Mouse (Mus musculus) retina, adult 2 months (tissue): ENCODE data around the gene Srsf5.
"Not testable (repeated sequence)": the region's sequence is repeated elsewhere in the genome, so short reads cannot be mapped to it uniquely, and the experiment has no call there.

Experiments used
- DNase-seq: peaks from one replicate; pipeline ENCODE4 v3.0.0-alpha.2; 2012; ENCODE audit warnings: low read depth, low spot score

Gene Srsf5

GRCm38 (mm10) chr12:80945334-80945995, at the start of gene Srsf5:
Srsf5 (plus strand) TSS chr12:80945504.
- peak; percentile 95 for DNase-seq

DNA sequence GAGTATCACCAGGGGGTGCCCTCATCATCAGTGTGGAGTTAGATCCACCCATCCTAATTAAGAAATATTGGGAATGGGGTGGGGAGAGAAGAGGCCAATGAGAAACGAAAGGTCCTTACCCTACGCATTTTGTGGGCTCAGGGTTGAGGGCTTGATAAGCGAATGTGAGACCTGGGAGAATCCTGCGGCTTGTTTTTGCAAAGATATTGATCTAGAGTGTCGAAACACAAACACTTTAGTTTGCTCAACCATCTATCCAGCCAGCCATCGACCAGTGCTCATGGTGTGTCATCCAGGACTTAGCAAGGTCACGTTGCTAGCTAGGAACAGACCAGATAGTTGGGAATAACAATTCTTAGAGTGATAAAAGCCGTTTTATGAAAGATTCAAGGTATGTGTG, 35.7 kb upstream of the Srsf5 start:
- no peak for DNase-seq

DNA sequence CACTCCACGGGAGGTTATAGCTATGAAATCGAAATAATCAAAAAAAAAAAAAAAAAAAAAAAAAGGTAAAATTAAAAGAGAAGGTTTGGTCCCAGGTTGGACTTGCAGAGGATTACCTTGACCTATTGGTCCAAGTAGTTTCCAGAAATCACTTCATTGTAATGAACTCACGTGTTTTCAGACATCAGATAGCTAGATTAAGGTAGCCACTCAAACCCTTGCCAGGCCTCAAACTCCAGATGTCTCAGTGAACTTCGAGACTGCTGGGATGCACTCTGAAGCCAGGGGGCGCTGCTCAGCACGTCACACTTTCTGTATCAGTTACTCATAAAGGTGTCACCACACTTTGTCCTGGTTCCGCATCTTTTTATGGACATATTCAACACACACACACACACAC, 27.5 kb upstream of the Srsf5 start:
- DNase-seq, result no peak

GRCm38 (mm10) chr12:80921301-80921700, 24.0 kb upstream of the Srsf5 start:
- no peak for DNase-seq

- DNase-seq, result no peak
Observed at GRCm38 (mm10) chr12:80922869-80923268, 22.4 kb upstream of the Srsf5 start.

DNA sequence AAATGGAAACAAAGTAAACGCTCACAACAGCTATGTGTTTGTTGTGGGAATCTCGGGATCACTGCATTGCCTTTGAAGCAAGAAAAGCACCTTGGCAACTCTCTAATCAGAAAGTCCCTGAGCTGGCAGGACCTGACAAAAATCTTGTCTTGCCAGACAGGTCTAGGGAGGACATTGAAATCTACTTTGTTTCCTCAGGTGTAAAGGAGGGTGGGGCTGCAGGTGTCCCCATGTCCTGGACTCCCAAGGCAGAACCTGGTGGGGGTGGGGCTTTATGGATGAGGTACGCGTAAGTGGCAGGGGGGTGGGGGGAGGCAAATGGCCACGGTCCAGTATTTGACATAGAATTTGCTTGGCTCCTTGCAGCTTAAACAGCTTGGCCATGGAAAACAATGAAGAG, 21.7 kb upstream of the Srsf5 start:
- DNase-seq, result no peak

- no peak for DNase-seq
Observed at GRCm38 (mm10) chr12:80924205-80924604, 21.1 kb upstream of the Srsf5 start.

DNA sequence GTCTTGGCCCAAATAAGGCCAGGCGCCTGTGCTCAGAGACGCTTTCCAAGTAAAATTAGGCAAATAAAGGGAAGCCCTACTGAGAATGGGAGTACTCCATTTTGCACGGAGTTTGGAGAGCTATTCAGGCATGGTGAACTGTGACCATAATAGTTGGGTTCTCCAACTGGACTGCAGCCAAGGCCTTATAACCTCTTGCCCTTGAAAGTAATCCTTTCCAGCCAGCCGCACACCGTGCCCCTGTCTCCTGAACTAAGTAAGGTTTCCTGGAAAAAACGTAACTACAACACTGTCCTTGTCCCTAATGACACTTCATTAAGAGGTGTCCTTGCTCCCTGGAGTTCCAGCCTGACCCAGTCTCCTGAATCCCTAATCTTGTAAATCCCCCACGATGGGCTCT, 19.4 kb upstream of the Srsf5 start:
- DNase-seq, result no peak

DNA sequence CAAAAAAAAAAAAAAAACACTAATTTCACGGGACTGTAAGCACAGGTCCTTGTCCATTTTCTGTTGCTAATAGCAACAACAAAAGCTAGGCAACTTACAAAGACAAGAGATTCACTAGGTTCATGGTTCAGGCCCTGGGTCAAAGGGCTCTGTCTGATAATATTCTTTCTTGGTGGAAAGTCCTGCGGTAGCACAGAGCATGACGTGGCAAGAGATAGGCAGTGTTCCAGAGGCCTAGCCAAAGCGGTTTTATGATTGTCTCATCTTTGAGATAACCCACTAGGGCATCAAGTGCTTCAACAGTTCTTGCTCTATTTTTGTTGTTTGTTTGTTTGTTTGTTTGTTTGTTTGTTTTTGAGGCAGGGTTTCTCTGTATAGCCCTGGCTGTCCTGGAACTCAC, 18.8 kb upstream of the Srsf5 start:
- no peak for DNase-seq

- no peak for DNase-seq
Observed at GRCm38 (mm10) chr12:80927518-80927917, 17.8 kb upstream of the Srsf5 start.

GRCm38 (mm10) chr12:80928881-80929280, 16.4 kb upstream of the Srsf5 start:
- DNase-seq, result no peak

DNA sequence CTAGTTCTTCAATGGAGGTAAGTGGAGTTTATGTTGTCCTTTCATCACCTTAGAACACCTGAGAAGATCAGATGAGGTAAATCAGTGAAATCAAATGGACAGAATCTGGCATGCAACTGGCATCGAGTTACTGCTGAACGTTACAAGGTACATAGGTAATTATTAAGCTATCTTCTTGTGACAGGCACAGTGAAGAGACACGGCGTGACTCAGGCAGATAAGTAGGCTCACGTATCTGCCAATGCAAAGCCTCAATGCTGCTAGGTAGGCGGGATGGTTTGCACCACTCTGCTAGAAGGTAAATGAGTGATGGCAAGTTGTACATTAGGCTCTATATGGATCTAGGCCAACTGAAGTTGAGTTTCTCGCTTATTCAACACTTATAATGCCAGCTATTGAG, 15.2 kb upstream of the Srsf5 start:
- DNase-seq, result no peak

GRCm38 (mm10) chr12:80931402-80932140, 13.7 kb upstream of the Srsf5 start:
- DNase-seq, result no peak

GRCm38 (mm10) chr12:80932865-80933264, 12.4 kb upstream of the Srsf5 start:
- no peak for DNase-seq

- DNase-seq, result no peak
Observed at GRCm38 (mm10) chr12:80936751-80937150, 8.6 kb upstream of the Srsf5 start.

DNA sequence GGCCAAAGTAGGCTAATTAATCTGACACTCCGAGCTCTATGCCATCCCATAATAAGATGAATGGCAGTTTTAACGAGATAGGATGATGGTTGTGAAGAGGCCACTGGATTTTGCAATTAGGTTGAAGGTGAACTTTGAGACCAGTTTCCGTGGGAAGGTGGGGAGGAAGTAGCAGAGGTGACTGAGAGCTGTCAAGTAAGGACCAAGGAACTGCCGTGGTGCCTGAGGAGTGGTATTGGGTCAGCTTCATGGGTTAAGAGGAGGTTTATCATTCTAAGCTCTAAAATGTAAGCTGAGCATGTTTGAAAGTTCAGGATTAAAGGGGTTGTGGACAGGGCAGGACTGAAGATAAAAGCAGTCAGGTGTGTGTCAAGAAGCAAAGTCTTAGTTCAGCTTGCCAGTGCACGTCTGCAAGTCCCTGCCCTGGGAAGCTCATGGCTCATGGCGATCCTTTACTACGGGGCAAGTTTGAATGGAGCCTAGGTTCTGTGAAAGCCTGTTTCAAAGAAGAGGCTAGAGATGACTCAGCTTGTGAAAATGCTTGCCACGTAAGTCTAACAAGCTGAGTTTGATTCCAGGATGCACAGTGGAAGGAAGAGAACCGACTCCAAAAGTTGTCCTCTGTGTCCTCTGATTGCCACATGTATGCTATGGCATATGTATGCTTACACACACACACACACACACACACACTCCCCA, 7.8 kb upstream of the Srsf5 start:
- no peak for DNase-seq

DNA sequence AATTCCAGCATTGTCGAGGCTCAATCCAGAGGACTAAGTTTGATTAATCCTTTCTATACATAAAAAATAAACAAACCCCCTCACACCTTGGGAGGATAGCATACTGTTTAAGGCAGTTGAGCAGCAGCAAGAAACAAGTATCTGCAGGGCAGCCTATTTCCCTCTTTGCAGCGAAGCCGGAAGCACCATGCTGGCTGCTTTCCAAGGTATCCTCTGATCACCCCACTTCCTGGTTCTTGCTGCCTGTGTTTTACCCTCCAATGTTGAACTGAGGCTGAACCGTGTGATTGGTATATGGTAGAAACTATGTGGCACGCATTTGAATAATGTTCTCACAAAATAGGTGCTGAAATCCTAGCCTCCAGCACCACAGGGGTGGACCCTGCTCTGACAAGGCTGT, 6.7 kb upstream of the Srsf5 start:
- DNase-seq, result no peak

GRCm38 (mm10) chr12:80939165-80939564, 6.1 kb upstream of the Srsf5 start:
- no peak for DNase-seq

DNA sequence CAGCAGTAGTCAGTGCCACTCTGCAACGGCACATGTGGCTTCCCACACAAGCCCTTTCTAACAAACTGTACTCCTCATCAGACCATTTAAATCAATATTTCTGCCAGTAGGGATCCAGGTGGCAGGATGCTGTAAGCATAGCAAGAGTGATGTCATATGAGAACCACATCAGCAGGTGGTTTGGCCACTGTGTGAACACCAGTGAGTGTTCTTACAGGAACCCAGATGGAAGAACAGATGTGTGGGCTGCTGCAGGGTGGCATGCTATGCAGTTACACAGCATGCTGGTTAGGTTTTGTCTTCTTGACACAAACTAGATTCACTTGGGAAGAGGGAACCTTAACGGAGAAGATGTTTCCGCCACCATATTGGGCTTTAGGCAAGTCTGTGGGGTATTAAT, 3.4 kb upstream of the Srsf5 start:
- DNase-seq, result no peak

DNA sequence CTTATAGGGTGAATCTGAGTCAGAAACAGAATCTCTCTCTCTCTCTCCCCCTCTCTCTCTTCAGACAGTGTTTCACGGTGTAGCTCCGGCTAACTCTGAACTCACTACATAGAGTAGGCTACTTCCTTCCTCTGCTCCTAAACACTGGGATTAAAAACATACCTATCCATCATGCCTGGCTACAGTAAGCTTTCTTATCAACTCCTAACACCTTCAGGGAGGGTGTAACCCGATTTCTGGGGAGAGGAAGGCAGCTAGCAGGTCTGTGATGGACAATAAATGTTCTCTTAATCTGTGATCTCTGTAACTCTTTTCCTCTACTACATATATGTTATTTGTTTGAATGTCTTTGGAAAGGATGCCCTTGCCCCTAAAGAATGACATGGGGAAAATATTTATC, 1.9 kb upstream of the Srsf5 start:
- no peak for DNase-seq

DNA sequence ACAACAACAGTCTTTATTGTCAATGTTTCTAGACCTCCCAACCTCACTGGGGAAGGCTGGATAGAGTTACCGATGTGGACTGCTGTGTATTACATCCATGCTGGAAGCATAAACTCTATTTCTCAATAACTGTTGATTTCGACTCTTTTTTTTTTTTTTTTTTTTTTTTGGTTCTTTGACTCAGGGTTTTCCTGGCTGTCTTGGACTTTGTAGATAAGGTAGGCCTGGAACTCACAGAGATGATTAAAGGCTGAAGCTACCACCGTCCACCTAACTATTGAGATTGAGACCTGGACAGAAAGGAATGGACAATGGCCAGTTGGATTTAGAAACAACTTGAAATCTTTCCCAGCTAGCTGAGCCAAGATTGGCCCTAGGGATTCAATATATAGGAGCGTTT, 1.1 kb upstream of the Srsf5 start:
- no peak for DNase-seq

DNA sequence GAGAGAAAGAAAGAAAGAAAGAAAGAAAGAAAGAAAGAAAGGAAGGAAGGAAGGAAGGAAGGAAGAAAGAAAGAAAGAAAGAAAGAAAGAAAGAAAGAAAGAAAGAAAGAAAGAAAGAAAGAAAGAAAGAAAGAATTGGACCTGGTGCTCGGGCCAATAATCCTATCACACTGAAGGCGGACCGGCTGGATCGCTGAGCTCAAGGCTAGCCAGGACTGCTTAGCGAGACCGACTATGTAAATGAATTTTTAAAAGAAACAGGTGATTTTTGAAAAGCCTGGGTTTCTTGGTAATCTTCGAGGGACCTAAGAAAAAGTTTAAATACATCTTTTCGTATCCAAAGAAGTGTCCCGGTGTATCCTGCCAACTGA, 356 bp upstream of the Srsf5 start:
- DNase-seq, result not testable (repeated sequence)

- peak; percentile 86 for DNase-seq
Observed at GRCm38 (mm10) chr12:80945996-80946355, 672 bp downstream of the Srsf5 start.
